Mouse (Mus musculus) MEL (cell line): ENCODE data around the gene Nosip. TPM values are rescaled to one million over a fixed set of nuclear protein-coding genes. Genes with fewer than 3 reads are reported as not detected.

Experiments
- DNase-seq: peaks from one replicate; pipeline ENCODE4 v3.0.0; 2011; ENCODE audit warnings: low read depth, low spot score
- H3K27ac ChIP-seq: 2 replicates; pipeline ENCODE4 v1.5.1; 2012; ENCODE audit warnings: low read depth, mild to moderate bottlenecking, control low read depth, low read length, moderate library complexity; ENCODE audit not compliant: control insufficient read depth
- H3K27me3 ChIP-seq, 2 experiments: fragments of 150-350 bp in 1 of 2; sonication (generic) in 1 of 2; 2 replicates each; pipeline ENCODE4 v1.6.1; 2012; ENCODE audit warnings: low read length in 2 of 2, mild to moderate bottlenecking in 2 of 2, improper control_type of control experiment in 1 of 2, moderate library complexity in 1 of 2; ENCODE audit not compliant: insufficient read depth in 2 of 2, control insufficient read depth in 1 of 2
- H3K36me3 ChIP-seq, 2 experiments: 2 replicates each; pipeline ENCODE4 v1.6.1; 2012 to 2014; ENCODE audit warnings: low read length in 2 of 2, improper control_type of control experiment in 1 of 2, inconsistent platforms in 1 of 2, mild to moderate bottlenecking in 1 of 2; ENCODE audit not compliant: insufficient read depth in 2 of 2, control insufficient read depth in 1 of 2
- H3K4me1 ChIP-seq, 2 experiments: fragments of 150-350 bp in 1 of 2; sonication (generic) in 1 of 2; 2 replicates each; pipeline ENCODE4 v1.6.1; 2012; ENCODE audit warnings: low read length in 2 of 2, improper control_type of control experiment in 1 of 2, mild to moderate bottlenecking in 1 of 2; ENCODE audit not compliant: insufficient read depth in 2 of 2, control insufficient read depth in 1 of 2
- H3K4me3 ChIP-seq, 2 experiments: fragments of 150-350 bp in 1 of 2; sonication (generic) in 1 of 2; 2 replicates each; pipeline ENCODE4 v1.5.1; 2012; ENCODE audit warnings: low read depth in 2 of 2, low read length in 2 of 2, mild to moderate bottlenecking in 2 of 2, moderate library complexity in 2 of 2, control low read depth in 1 of 2, improper control_type of control experiment in 1 of 2; ENCODE audit not compliant: control insufficient read depth in 1 of 2, insufficient read depth in 1 of 2
- H3K79me2 ChIP-seq: 2 replicates; pipeline ENCODE4 v1.6.1; 2012; ENCODE audit warnings: mild to moderate bottlenecking, low read length, moderate library complexity; ENCODE audit not compliant: control insufficient read depth, poor library complexity, insufficient read depth
- H3K9ac ChIP-seq: 2 replicates; pipeline ENCODE4 v1.6.1; 2012; ENCODE audit warnings: low read depth, mild to moderate bottlenecking, control low read depth, low read length, moderate library complexity; ENCODE audit not compliant: control insufficient read depth, poor library complexity, severe bottlenecking
- H3K9me3 ChIP-seq: fragments of 150-350 bp; sonication (generic); replicated peaks from 2 replicates; pipeline ENCODE4 v1.6.1; 2012; ENCODE audit warnings: mild to moderate bottlenecking, low read length, improper control_type of control experiment, moderate library complexity; ENCODE audit not compliant: insufficient read depth
- CHD1 ChIP-seq: IDR thresholded peaks from 2 replicates; pipeline ENCODE4 v1.6.1; 2012; ENCODE audit warnings: low read depth, mild to moderate bottlenecking, inconsistent platforms, low read length, improper control_type of control experiment
- CHD2 ChIP-seq: IDR thresholded peaks from 2 replicates; pipeline ENCODE4 v1.6.1; 2011; ENCODE audit warnings: low read length, improper control_type of control experiment
- CTCF ChIP-seq, 3 experiments: IDR thresholded peaks in 2 of 3; conservative IDR thresholded peaks in 1 of 3; 2 replicates each; pipeline ENCODE4 v1.5.1; 2011 to 2012; ENCODE audit warnings: low read length in 3 of 3, low read depth in 2 of 3, mild to moderate bottlenecking in 2 of 3, improper control_type of control experiment in 1 of 3, inconsistent platforms in 1 of 3, mixed read lengths in 1 of 3, moderate library complexity in 1 of 3; ENCODE audit not compliant: control insufficient read depth in 1 of 3, insufficient read depth in 1 of 3, poor library complexity in 1 of 3, severe bottlenecking in 1 of 3
- E2F4 ChIP-seq: IDR thresholded peaks from 2 replicates; pipeline ENCODE4 v1.6.1; 2011; ENCODE audit warnings: low read depth, low read length, improper control_type of control experiment, borderline replicate concordance
- ELF1 ChIP-seq: IDR thresholded peaks from 2 replicates; pipeline ENCODE4 v1.6.1; 2014; ENCODE audit warnings: low read depth, mild to moderate bottlenecking, inconsistent platforms, low read length, improper control_type of control experiment, moderate library complexity
- ETS1 ChIP-seq: IDR thresholded peaks from 2 replicates; pipeline ENCODE4 v1.6.1; 2012; ENCODE audit warnings: low read depth, mild to moderate bottlenecking, inconsistent platforms, low read length, improper control_type of control experiment, moderate library complexity
- JUND ChIP-seq: IDR thresholded peaks from 2 replicates; pipeline ENCODE4 v1.6.1; 2011; ENCODE audit warnings: low read depth, mild to moderate bottlenecking, improper control_type of control experiment, low read length
- KAT2A ChIP-seq: conservative IDR thresholded peaks from 2 replicates; pipeline ENCODE4 v1.6.1; 2012; ENCODE audit warnings: low read depth, low read length, improper control_type of control experiment, inconsistent platforms
- MYB ChIP-seq: IDR thresholded peaks from 2 replicates; pipeline ENCODE4 v1.6.1; 2011; ENCODE audit warnings: mild to moderate bottlenecking, low read depth, low read length, improper control_type of control experiment
- MYC ChIP-seq: IDR thresholded peaks from 2 replicates; pipeline ENCODE4 v1.6.1; 2011; ENCODE audit warnings: low read depth, mild to moderate bottlenecking, low read length, improper control_type of control experiment, moderate library complexity
- NRF1 ChIP-seq: IDR thresholded peaks from 2 replicates; pipeline ENCODE4 v1.6.1; 2014; ENCODE audit warnings: low read depth, mild to moderate bottlenecking, inconsistent platforms, low read length, improper control_type of control experiment, moderate library complexity; ENCODE audit not compliant: poor library complexity, insufficient read depth, severe bottlenecking
- RAD21 ChIP-seq: IDR thresholded peaks from 2 replicates; pipeline ENCODE4 v1.6.1; 2011; ENCODE audit warnings: mild to moderate bottlenecking, low read depth, low read length, improper control_type of control experiment
- USF1 ChIP-seq: IDR thresholded peaks from 2 replicates; pipeline ENCODE4 v1.6.1; 2014; ENCODE audit warnings: low read depth, mild to moderate bottlenecking, inconsistent platforms, low read length, improper control_type of control experiment, moderate library complexity
- USF2 ChIP-seq, 2 experiments: IDR thresholded peaks; 2 replicates each; pipeline ENCODE4 v1.6.1; 2011 to 2012; ENCODE audit warnings: improper control_type of control experiment in 2 of 2, low read length in 2 of 2, borderline replicate concordance in 1 of 2, inconsistent platforms in 1 of 2, low read depth in 1 of 2, mild to moderate bottlenecking in 1 of 2; ENCODE audit not compliant: insufficient read depth in 1 of 2
- ZMIZ1 ChIP-seq: IDR thresholded peaks from 2 replicates; pipeline ENCODE4 v1.6.1; 2012; ENCODE audit warnings: low read depth, mild to moderate bottlenecking, inconsistent platforms, low read length, improper control_type of control experiment, moderate library complexity
- polyA plus RNA-seq, 2 experiments: library from polyadenylated mRNA; stranded (reverse) in 1 of 2; unstranded in 1 of 2; fragments of >175 nt in 1 of 2; fragments of >200 nt in 1 of 2; gene quantifications; 2 replicates each; pipeline versions ENCODE4 v1.2.1 to v1.2.4; 2012; ENCODE audit warnings: low replicate concordance in 2 of 2, low read depth in 1 of 2; ENCODE audit not compliant: insufficient read length in 2 of 2, insufficient read depth in 1 of 2, missing spikeins in 1 of 2
- total RNA-seq: library from RNA; depleted of rRNA; stranded (reverse); fragments of 300-350 nt; gene quantifications from 2 replicates; pipeline ENCODE4 v1.2.3, GENCODE M21; 2012

Nosip gene
- total and polyA plus RNA-seq, 3 experiments: 50.7 to 78.9 TPM; not detected in 1

GRCm38 (mm10) chr7:45076501-45076900 lies 14.3 kb downstream of the Nosip start (continued):
- no peak for TF ChIP-seq MYC

DNA sequence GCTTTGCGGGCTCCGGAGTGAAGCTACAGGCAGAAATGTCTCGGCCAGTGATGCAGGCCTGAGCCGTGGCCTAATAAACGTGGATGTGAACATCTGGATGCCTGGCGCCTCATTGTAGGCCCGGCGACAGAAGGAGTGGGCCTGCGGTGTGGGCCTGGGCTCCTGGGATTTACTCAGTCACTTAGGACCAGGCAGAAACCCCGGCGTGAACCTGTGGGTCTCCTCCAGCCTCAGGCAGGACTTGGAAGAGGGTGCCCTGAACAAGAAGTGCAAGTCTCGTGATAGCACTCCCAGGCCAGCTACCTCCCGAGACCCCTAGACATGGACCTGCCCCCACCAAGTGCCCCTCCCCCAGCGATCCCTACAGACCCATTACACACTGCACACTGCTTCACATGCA lies 15.1 kb downstream of the Nosip start:
- Histone ChIP-seq H3K9me3 (no peaks in the 10 kb centered on the region), H3K4me3 (no peak overlapping the region), H3K27ac (no peak overlapping the region), H3K27me3 (no peaks in the 10 kb centered on the region), H3K36me3 (peaks cover 0 to 2% of the 10 kb centered on the region in 2 experiments; a peak in 1 of 4 replicates), H3K9ac (no peak overlapping the region), H3K79me2 (no peaks in the 10 kb centered on the region; the same call in 1 of the 2 replicates), H3K4me1 (peaks cover 0 to 4% of the 10 kb centered on the region in 2 experiments; a peak in 1 of 4 replicates)
- DNase-seq: no peak
- no peak for TF ChIP-seq KAT2A
- TF ChIP-seq RAD21: no peak
- no peak for TF ChIP-seq ELF1
- TF ChIP-seq JUND: no peak
- TF ChIP-seq MYB: no peak
- no peak for TF ChIP-seq CHD1
- no peak for TF ChIP-seq USF2 (IDR thresholded peaks at IDR 0.05; ENCODE audit: borderline replicate concordance in 1 of 2, insufficient read depth in 1 of 2, low read depth in 1 of 2, low read length in 2 of 2)
- no peak for TF ChIP-seq ZMIZ1
- no peak for TF ChIP-seq E2F4
- TF ChIP-seq USF1: no peak
- TF ChIP-seq NRF1: no peak
- no peak for TF ChIP-seq CTCF (IDR thresholded peaks at IDR 0.05 in 2 of 3, conservative IDR thresholded peaks at IDR 0.05 in 1 of 3; ENCODE audit: control insufficient read depth in 1 of 3, insufficient read depth in 1 of 3, low read depth in 2 of 3, low read length in 3 of 3, poor library complexity in 1 of 3, severe bottlenecking in 1 of 3)

GRCm38 (mm10) chr7:45077829-45078228 lies 15.6 kb downstream of the Nosip start:
- no peak for DNase-seq
- H3K4me1 ChIP-seq: peaks cover 0 to 4% of the 10 kb centered on the region in 2 experiments; a peak in 1 of 4 replicates
- H3K27ac ChIP-seq: no peak overlapping the region
- no peaks in the 10 kb centered on the region for H3K9me3 ChIP-seq
- H3K9ac ChIP-seq: no peak overlapping the region
- no peak overlapping the region for H3K4me3 ChIP-seq
- no peaks in the 10 kb centered on the region for H3K27me3 ChIP-seq
- TF ChIP-seq JUND: no peak
- no peak for TF ChIP-seq CHD2
- no peak for TF ChIP-seq ETS1
- TF ChIP-seq KAT2A: no peak
- H3K79me2 ChIP-seq: no peaks in the 10 kb centered on the region; the same call in 1 of the 2 replicates
- peaks cover 0 to 2% of the 10 kb centered on the region in 2 experiments; a peak in 1 of 4 replicates for H3K36me3 ChIP-seq
